Mouse (Mus musculus) megakaryocyte, embryonic 14.5 days (primary cell): ENCODE results near the gene Hnrnpl.

Source experiments
- FLI1 ChIP-seq: IDR thresholded peaks from 2 replicates; pipeline ENCODE4 v1.6.1; 2012; ENCODE audit warnings: low read length, inconsistent platforms, mixed read lengths
- GATA1 ChIP-seq: IDR thresholded peaks from 3 replicates; pipeline ENCODE4 v1.6.1; 2012; ENCODE audit warnings: mixed read lengths, low read length, inconsistent platforms, borderline replicate concordance

- TF ChIP-seq GATA1 (no peak), FLI1 (no peak)
Observed at GRCm38 (mm10) chr7:28787884-28788283, 20.5 kb upstream of the Hnrnpl start.
